Mouse (Mus musculus) liver (tissue): Measurements from ENCODE around the gene Gnpat.

Experiments
- DNase-seq: peaks from one replicate; pipeline ENCODE4 v3.0.0-alpha.2; 2020; ENCODE audit warnings: mixed read lengths

Gene Gnpat

GRCm38 (mm10) chr8:124845131-124845530, 17.7 kb upstream of the Gnpat start:
- no peak for DNase-seq

- DNase-seq, result no peak
These were observed 17.3 kb upstream of the Gnpat start for GRCm38 (mm10) chr8:124845573-124845972.

- no peak for DNase-seq
These were observed 9.3 kb upstream of the Gnpat start for GRCm38 (mm10) chr8:124853511-124853910.

- DNase-seq, result peak; percentile 45
These were observed 3.4 kb upstream of the Gnpat start for GRCm38 (mm10) chr8:124859466-124859865.

- no peak for DNase-seq
These were observed 2.6 kb upstream of the Gnpat start for GRCm38 (mm10) chr8:124860188-124860587.

DNA sequence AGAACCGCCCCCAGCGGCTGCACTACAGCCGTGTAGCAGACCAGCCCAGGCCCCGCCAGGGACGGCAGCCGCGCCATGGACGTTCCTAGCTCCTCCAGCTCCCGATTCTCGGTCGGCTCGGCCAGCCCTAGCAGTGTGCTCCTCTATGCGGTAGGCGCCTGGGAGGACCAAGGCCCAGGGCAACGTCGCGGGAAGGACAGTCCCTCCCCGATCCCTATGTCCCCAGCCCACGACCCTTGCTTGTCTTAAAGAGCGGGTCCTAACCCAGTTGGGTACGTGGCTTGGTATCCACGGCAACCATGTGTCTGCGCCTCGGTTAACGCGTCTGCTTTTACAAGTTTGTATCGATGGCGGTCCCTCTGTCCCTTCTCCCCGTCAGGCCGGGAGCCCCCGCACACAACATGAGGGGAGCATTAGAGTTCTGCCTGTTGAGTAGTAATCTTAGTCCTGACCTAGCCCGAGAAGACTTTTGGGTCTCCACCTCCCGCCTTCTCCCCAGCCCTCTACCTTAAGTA, 387 bp downstream of the Gnpat start:
- DNase-seq, result no peak

DNA sequence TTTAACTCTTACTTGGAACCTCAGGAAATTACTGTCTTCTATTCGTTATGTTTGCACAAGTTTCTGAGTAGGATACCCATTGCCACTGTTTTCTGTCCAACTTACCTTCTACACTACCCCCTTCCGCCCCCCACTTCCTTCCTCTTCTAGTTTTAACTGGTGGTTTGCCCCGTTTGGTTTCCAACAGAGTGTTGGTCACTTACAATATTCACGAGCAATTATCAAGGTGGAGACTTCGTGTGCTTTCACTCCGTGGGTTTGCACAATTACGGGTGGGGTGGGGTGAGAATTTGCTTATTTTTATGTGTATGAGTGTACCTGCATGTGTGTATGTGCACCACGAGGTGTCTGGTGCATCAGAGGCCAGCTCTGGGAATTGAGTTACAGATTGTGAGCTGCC, 896 bp downstream of the Gnpat start:
- DNase-seq, result no peak

GRCm38 (mm10) chr8:124866669-124867068, 3.8 kb downstream of the Gnpat start:
- no peak for DNase-seq

DNA sequence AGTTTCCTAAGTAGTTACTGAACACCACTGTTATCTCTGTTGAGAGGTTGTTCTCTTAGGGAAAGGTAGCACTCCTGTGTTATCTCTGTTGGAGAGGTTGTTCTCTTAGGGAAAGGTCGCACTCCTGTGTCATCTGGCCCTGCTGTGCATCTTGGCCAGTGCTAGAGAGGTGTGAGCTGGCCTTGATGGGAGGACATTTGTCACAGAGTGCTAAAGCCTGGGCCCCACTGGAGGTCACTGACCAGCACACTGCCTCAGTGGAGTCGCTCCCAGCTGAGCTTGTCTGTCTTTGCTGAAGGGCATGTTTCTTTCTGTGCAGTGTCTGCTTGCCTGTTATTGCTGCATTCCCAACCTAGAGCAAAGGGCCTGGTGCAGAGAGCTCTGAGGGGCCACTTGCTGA, 4.3 kb downstream of the Gnpat start:
- no peak for DNase-seq

DNA sequence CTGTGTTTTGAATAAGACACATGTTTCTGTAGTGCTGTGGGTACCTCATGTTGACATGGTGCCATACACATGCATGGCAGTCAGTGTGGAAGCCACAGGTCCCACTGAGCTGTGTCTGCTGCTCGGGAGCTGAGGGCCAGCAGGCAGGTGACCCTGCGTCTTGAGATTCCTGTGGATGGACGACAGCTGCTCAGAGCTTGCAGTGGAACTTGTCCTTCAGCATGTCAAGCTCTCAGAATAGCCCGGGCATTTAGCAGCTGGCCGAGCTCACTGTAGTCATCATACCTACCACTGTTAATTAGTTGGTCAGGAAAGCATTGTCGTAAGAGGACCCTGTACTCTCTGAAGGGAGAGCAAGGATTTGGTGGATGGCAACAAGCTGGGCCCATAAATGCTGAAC, 6.9 kb downstream of the Gnpat start:
- no peak for DNase-seq

DNA sequence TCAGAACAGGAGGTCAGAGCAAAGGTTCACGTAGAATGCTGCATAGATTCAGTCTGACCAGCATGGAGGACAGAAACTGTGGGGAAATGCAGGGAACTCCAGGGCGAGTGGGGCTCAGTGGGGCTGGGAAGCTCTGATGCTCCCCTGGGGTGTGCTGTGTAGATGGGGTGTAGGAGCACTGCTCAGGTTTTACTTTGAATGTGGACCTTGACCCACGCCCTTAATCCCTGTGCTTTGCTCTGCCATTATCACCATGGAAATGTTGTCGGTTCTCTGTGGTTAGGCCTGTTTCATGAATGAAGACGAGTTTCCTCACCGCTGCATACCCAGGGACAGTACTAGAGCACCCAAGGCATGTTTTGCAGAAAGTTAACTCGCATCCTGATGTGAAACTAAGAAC, 8.6 kb downstream of the Gnpat start:
- DNase-seq, result no peak

GRCm38 (mm10) chr8:124872081-124872480, 9.2 kb downstream of the Gnpat start:
- no peak for DNase-seq

GRCm38 (mm10) chr8:124872690-124873089, 9.9 kb downstream of the Gnpat start:
- DNase-seq, result no peak

GRCm38 (mm10) chr8:124878141-124878540, 15.3 kb downstream of the Gnpat start:
- no peak for DNase-seq

- DNase-seq, result no peak
These were observed 16.2 kb downstream of the Gnpat start for GRCm38 (mm10) chr8:124878946-124879526.

- DNase-seq, result no peak
These were observed 25.6 kb downstream of the Gnpat start for GRCm38 (mm10) chr8:124888385-124888784.

DNA sequence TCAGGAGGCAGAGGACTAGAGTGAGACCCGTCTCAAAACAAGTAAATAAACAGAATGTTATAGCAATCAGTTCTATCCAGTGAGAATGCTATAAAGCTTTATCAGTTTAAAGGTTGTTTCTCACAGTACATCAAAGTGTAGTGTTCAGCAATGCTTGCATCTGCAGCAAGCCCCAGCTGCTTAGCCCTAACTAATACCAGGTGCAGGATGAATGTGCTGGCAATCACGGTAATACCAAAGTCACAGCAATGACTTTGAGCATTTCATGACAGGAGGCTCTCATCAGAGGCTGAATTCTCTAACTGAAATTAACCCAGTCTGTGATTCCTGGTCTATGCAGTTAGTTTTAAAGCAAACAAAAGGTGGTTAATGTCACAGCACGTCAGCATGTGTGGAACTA, 29.8 kb downstream of the Gnpat start:
- DNase-seq, result no peak

GRCm38 (mm10) chr8:124896010-124896631, 33.3 kb downstream of the Gnpat start:
- DNase-seq, result no peak

DNA sequence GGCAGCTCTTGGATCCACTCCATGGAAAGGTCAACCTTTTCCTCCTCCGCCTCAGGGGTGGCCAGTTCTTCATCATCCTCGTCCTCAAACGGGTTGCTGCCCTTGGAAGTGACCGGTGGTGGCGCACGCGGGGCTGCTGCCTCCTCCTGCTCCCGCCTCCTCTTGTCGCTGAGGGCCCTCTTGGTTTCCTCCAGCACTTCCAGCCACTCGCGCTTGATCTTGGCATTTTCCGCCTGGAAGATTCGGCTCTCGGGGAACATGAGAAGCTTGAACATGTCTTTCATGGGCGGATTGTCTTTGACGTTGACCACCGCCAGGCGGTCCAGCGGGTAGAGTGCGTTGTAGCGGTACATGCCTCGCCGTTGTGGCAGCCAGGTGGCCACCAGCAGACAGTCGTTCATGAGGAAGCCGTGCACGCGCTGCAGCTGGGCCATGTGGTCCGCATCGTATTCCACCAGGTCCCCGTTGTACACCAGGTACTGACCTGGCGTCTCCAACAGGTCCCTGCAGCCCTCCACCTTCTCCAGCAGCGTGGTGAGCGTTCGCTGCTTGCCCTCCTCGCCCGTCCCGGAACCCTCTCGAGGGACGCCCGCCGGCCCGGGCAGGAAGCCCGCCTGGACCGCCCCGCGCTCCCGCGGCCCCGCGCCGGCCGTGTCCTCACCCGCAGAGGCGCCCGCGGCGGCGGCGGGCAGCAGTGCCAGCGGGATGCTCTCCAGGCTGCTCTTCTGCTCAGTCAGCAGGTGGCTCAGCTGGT, 34.0 kb downstream of the Gnpat start:
- DNase-seq, result peak; percentile 79

DNA sequence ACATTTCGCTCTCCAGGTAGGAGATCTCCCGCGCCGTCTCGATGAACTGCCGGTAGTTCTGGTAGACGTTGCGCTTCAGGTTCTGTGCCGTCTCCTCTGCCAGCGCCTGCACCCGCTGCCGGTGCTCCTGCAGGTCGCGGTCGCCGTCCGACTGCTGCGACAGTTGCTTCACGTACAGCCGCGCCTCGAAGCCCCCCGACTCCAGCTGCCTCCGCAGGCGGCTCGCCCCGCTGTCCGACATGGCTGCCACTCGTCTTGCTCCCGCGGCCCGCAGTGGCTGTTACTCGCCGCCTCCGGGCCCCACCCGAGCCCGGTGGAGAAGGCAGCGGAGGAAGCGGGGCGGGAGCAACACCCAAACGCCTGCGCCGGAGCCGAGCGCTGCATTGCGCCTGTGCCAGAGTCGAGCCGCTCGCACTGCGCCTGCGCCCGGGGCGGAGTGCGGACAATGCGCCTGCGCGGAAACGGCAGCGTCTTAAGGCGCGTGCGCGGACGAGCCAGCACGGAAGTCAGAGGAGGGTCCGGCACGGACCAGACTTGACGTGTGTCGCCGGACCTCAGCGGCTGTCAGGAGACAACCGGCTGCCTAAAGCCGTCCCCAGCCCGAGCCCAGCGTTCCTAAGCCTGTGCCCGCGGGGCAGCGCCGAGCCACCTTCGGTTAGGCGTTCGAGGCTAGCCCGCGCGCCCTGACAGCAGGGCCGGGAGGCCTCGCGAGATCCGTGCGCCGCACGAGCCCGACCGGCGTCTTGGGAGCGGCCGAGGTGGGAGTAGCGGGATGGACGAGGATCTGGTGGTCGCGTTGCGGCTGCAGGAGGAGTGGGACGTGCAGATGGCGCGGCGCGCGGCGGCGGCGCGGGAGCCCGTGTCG, 34.8 kb downstream of the Gnpat start, which contains the start of the genes Exoc8 and Sprtn:
TSS of gene Exoc8 (minus strand) at position 320 of the 865 bp plus-strand sequence.
TSS of gene Sprtn (plus strand) at position 501 of the 865 bp plus-strand sequence.
- peak; percentile 98 for DNase-seq

GRCm38 (mm10) chr8:124898251-124898905, 35.5 kb downstream of the Gnpat start:
- no peak for DNase-seq

DNA sequence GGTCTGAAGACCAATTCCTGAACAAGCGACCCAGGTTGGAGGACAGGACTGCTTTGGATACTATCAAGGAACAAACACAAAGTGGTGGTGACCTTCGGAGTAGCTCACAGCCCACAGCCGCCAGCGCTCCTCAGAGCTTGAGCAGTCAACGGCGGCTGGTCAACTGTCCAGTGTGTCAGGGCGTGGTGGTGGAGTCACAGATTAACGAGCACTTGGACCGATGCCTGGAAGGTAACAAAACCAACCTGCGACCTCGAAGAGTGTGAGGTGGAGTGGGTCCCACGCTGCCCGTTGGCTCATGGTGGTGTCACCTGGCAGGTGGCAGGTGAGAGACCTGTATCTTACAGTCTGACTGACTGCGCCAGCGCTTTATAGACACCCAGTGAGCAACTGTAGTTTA, 40.4 kb downstream of the Gnpat start:
- DNase-seq, result no peak
